Mouse (Mus musculus) lung, adult 2 months (tissue): ENCODE results near the gene Acss1. TPM values are rescaled to one million over a fixed set of nuclear protein-coding genes. Genes with fewer than 3 reads are reported as not detected.

Experiments
- DNase-seq: peaks from one replicate; pipeline ENCODE4 v3.0.0; 2022
- H3K4me1 ChIP-seq: fragments of 200-500 bp; 2 replicates; pipeline ENCODE4 v1.6.1; 2011; ENCODE audit warnings: low read length; ENCODE audit not compliant: control insufficient read depth, insufficient read depth
- H3K4me3 ChIP-seq: fragments of 200-500 bp; replicated peaks from 2 replicates; pipeline ENCODE3; 2011; ENCODE audit warnings: low read depth, mild to moderate bottlenecking, control low read depth, low read length; ENCODE audit errors: extremely low read depth
- CTCF ChIP-seq: fragments of 200-500 bp; IDR thresholded peaks from 2 replicates; pipeline ENCODE4 v1.5.1; 2011; ENCODE audit warnings: mild to moderate bottlenecking, low read length, control low read depth; ENCODE audit not compliant: insufficient read depth
- POLR2A ChIP-seq: fragments of 200-500 bp; IDR thresholded peaks from 2 replicates; pipeline ENCODE4 v1.6.1; 2011; ENCODE audit warnings: low read depth, mild to moderate bottlenecking, control low read depth, low read length, borderline replicate concordance; ENCODE audit errors: extremely low read depth
- WGBS: fragments of 180-500 bp; shearing (Covaris S2); methylation state at CpG from one replicate; pipeline ENCODE4 v1.1.7; 2018; 5-methylcytosine and 5-hydroxymethylcytosine counted together
- polyA plus RNA-seq: library from polyadenylated mRNA; depleted of rRNA; stranded (reverse); fragments of >200 nt; gene quantifications from 2 replicates; pipeline ENCODE4 v1.2.3, GENCODE M21; 2012

Acss1 gene
- polyA plus RNA-seq, 1 experiment = 74.7 TPM

DNA sequence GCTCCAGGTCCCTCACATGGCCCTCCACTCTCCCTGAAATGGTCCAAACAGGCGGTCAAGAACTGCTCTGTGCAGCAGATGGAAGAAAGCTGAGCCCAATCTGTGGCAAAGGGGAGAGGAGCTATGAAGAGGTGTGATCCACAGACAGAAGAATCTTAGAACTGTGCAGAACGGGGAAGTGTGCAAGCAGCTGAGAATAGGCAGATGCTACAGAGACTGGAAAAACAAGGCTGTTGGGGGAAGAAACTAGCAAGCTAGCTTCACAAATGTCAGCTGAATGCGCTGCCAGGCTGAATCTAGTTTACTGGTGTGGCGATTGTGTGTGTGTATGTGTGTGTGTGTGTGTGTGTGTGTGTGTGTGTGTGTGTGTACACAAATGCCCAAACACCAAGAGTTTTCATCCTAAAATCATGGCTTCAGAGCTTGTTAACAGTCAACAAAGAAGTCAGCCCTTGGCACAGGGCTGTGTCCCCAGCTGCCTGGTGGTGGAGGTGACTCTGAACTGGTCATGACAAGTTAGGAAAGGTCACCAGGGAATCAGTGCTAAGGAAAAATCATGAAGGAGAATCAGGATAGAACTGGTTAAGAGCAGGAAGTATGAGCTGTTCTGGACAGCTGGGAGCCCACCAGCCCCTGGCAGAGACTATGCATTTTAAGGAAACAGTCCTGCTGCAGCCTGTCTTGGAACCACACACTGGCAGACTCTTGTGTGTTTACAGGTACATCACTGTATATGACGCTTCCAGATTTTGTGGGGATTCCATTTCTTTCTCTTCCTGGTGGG, 7.4 kb downstream of the Acss1 start:
- Histone ChIP-seq H3K4me3 (no peak overlapping the region), H3K4me1 (peaks cover 5% of the 10 kb centered on the region)
- WGBS = 61% methylated on average over 5 of the region's 5 CpGs
- no peak for TF ChIP-seq CTCF
- TF ChIP-seq POLR2A = no peak
- DNase-seq = no peak

- WGBS = 51% methylated on average over 4 of the region's 4 CpGs
- Histone ChIP-seq H3K4me3 (no peak overlapping the region), H3K4me1 (peaks cover 3% of the 10 kb centered on the region)
- TF ChIP-seq POLR2A = no peak
- TF ChIP-seq CTCF = no peak
- no peak for DNase-seq
Measured at GRCm38 (mm10) chr2:150660049-150660448, 8.3 kb downstream of the Acss1 start.

DNA sequence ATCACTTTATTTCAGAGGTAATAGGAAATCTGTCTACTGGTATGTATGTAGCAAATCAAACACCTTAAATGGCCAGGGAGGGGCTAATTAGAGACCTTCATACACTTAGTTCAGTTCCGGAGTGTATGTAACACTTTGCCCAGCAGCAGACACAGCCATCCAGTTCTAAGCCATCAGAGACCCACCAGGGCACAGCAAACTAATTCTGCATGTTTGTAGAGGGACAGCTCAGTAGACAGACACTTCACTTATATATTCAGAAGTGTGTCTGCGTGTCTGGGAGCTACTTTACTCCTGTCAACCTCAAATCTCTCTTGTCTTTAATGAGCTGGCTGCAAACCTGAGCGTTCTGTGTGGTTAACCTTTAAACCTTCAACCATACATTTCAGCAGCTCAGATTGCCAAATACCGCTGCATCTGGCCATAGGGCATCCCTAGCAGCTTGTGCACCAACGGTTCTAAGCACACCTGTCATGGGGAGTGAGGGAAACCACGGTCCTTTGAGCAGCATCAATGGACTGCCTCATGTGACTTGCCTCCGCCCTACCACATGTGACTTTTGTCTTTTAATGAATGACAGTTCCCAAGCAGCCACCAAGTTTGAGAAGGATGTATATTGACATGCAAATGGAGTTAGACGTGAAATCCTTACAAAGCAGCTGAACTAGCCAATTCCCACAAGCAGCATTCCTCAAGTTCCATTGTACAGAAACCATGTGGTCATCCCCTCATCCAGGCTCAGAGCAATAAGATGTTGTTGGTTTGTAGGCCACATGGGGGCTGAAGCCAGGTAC, 11.1 kb downstream of the Acss1 start:
- no peak for TF ChIP-seq POLR2A
- TF ChIP-seq CTCF = no peak
- no peaks in the 10 kb centered on the region for H3K4me1 ChIP-seq
- DNase-seq = no peak
- 62% methylated on average over 8 of the region's 8 CpGs for WGBS
- no peak overlapping the region for H3K4me3 ChIP-seq

DNA sequence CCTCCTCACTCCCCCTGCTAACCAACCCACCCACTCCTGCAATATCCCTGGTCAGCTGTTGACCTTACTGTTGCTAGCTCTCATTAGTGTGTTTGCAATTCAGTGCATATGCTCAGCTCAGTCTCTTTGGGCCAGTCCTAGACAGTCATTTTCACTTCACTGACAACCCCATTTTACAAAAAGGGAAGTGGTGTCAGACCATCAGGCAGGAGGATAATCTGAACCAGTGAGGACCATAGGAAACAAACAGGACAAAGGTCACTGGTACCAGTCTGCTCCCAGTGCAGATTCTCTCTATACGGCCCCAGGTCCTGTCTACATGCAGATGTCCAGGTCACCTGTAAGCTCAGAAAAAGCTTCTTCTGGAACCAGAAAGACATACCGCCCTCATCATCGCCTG, 12.2 kb downstream of the Acss1 start:
- Histone ChIP-seq H3K4me3 (no peak overlapping the region), H3K4me1 (no peaks in the 10 kb centered on the region)
- DNase-seq = no peak
- no peak for TF ChIP-seq CTCF
- no peak for TF ChIP-seq POLR2A
- WGBS = 87% methylated on average over 3 of the region's 3 CpGs

DNA sequence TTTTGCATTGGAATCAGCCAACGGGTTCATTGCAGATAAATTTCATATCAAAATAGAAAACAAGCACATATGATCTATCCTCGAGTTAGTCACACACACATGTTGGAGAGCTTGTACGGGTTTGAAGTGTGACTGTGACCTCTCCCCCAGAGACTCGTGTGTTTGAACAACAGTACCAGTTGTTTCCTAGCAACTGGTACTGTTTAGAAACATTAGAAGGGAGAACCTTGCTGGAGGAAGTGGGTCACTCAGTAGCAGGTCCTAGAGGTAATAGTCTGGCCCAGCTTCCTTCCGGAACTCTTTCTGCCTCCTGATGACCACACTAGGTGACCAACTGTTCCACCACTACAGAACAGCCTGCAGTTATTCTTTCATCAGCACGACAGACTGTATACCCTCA, 13.0 kb downstream of the Acss1 start:
- no peaks in the 10 kb centered on the region for H3K4me1 ChIP-seq
- 43% methylated on average over 6 of the region's 6 CpGs for WGBS
- no peak for TF ChIP-seq POLR2A
- no peak for TF ChIP-seq CTCF
- DNase-seq = no peak
- H3K4me3 ChIP-seq = no peak overlapping the region

GRCm38 (mm10) chr2:150654814-150655213, 13.5 kb downstream of the Acss1 start:
- Histone ChIP-seq H3K4me3 (no peak overlapping the region), H3K4me1 (no peaks in the 10 kb centered on the region)
- TF ChIP-seq CTCF (no peak), POLR2A (no peak)
- WGBS = 72% methylated on average over 2 of the region's 2 CpGs
- no peak for DNase-seq

GRCm38 (mm10) chr2:150651366-150651765, 16.9 kb downstream of the Acss1 start:
- Histone ChIP-seq H3K4me1 (no peaks in the 10 kb centered on the region; the same call in 1 of the 2 replicates), H3K4me3 (no peak overlapping the region)
- no peak for DNase-seq
- no peak for TF ChIP-seq POLR2A
- TF ChIP-seq CTCF = no peak
- 48% methylated on average over 9 of the region's 9 CpGs for WGBS

DNA sequence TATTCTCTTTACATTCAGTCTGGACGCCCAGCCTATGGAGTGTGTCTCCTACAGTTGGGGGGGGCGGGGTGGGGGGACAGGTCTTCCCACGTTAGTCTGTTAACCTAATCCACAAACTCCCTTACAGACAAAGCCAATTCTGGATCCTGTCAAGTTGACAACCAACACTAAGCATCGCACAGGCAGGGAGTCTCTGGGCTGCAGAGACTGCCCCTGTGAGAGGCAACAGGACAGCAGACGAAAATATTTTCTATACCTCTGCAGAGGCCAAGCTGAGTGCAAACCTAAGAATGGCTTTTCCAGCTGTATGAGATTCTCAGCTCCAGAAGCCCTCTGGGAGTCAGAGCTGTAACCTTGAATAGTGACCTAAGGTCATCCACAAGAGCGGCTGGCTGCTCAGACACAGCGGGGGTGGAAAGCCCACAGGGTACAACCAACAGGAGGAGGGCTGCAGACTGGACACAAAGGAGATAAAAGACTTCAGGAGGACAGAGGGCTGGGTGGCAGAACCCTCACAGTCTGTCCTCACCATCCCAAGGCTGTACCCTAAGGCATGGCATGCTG, 17.7 kb downstream of the Acss1 start:
- H3K4me3 ChIP-seq = no peak overlapping the region
- DNase-seq = no peak
- no peaks in the 10 kb centered on the region; the same call in 1 of the 2 replicates for H3K4me1 ChIP-seq
- 37% methylated on average over 7 of the region's 7 CpGs for WGBS
- TF ChIP-seq CTCF (no peak), POLR2A (no peak)

GRCm38 (mm10) chr2:150648300-150648895, 19.9 kb downstream of the Acss1 start:
- no peak for DNase-seq
- WGBS = 37% methylated on average over 13 of the region's 13 CpGs
- no peak overlapping the region for H3K4me3 ChIP-seq
- TF ChIP-seq CTCF (no peak), POLR2A (no peak)
- no peaks in the 10 kb centered on the region; the same call in 1 of the 2 replicates for H3K4me1 ChIP-seq
